Mouse (Mus musculus): ENCODE results near the gene Ltk.

Gene Ltk

GRCm38 (mm10) chr2:119760251-119760650 lies at the start of gene Ltk:
Ltk (minus strand) TSS chr2:119760431.
- CTCF ChIA-PET: no interaction called here

GRCm38 (mm10) chr2:119808881-119809280 lies 48.6 kb upstream of the Ltk start:
- CTCF ChIA-PET: no interaction called here

DNA sequence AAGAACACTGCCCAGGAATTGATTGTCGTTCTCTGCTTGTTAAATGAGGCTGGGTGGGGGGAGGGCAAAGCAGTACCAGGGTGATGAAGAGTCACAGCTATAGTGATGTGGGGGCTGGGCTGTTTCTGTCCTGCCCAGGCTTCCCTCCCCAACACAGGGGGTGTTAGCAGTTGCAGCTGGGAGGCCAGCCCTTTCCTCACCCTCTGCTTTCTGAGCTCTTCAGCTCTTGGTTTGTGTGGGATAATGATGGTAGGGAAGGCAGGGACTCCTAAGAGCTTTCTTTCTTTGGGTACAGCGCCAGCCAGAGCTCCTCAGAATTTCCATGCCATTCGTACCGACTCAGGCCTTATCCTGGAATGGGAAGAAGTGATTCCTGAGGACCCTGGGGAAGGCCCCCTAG lies 48.2 kb upstream of the Ltk start:
- CTCF ChIA-PET: no interaction called here

DNA sequence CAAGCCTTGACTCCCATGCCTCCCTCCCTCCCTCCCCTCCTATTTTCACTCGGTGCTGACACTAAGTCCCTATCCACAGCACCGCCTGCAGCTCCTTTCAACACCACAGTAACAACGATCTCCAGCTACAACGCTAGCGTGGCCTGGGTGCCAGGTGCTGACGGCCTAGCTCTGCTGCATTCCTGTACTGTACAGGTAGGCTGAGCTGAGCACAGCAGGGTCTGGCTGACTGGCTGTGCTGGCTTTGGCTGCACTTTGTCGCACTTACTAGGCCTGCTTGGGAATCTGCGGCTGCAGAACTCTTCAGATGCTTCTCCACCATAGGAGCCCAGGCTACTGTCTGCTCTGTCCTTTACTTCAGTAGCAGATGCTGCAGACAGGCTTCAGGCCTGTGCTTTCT lies 45.3 kb upstream of the Ltk start:
- CTCF ChIA-PET: no interaction called here

DNA sequence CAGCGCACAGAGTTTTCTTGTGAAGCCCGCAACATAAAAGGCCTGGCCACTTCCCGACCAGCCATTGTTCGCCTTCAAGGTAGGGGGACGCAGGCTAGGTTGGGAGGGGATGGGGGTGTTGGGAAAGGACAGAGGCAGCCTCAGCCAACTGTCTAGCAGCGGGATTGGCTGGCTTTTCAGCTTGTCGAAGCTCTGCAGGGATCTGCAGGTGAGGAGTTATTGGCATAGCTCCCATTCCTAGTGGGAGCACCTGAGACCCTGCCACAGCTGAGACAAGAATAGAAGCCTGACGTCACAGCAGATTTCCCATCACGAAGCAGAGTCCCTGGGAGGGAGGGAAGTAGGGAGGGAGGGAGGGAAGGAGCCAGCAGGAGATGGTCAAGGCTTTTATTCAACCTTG lies 44.5 kb upstream of the Ltk start:
- CTCF ChIA-PET: no interaction called here

DNA sequence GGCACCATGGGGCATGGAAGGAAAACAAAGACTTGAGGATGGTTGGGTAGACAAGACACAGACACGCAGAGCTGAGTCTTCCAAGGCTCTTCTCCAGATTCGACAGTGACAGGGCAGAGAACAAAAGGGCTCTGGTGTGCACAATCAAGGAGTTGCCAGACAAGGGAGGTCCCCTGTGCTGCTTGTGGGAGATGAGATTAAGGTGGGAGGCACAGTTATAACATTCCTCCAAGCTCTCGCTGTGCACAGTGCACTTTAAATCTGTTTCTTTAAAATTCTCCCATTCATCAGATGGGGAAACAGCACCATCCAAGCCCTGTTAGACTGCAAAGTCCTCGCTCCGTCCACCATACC lies 44.0 kb upstream of the Ltk start:
- CTCF ChIA-PET: no interaction called here

DNA sequence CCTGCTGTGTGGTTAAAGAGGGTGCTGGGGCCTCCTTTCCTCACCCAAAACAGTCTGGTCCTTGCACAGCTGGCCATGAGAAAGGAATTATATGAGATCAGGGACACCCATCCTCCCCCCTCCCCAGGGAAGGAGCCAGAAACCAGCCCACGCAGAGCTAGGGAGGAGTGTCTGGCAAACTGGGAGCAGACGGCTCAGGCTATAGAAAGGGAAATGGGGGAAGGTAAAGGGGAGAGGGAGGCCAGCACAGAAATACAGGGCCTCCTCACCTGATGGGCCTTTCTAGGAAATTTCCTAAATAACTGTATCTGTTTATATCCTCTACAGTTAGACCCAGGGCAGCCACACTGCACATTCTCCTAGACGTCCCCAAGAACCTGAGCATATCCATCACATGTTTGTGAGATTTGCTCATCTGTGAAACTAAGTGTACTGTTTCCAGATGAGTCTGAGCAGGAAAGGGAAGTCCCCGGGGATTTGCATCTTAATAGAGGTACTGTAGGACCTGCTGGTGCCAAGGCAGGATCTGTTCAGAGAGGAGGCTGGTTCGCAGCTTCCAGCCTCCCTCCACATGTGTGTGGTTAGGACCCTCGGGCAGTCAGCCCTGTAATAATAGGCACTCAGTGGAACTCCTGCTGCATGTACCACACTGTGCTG lies 43.5 kb upstream of the Ltk start:
- CTCF ChIA-PET: no interaction called here

DNA sequence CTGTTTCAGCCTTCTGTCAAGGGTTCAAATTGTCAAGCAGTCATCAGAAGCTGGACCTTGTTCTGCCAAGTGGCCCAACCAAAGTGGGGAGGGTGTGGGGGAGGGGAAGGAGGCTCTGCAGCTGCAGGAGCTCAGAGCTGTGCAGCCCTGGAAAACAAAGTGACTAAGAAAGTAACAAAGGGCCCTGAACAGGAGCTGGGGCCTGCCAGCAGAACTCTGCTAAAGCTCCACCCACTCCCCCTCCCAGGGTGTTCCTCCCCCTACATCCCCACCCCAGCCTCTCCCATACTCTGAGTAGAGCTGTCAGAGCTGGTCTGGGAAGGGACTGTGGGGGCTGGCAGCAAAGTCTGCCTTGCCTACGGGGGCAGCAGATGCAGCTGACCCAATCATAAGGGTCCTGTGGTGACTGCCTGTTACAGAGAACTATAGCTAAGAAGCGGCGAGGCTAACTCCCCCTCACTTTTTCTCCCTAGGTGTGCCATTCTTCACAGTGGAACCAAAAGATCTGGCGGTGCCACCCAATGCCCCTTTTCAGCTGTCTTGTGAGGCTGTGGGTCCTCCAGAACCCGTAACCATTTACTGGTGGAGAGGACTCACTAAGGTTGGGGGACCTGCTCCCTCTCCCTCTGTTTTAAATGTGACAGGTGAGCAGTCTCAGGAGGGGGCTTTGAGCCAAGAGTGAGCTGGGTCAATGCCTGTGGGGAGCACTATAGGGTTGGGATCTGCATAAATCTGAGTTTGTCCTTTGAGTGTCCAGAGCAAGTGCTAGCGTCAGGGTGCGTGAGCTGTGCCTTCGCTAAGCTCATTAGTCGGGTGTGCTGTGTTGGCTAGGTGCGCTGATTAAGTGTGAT lies 42.8 kb upstream of the Ltk start:
- CTCF ChIA-PET: no interaction called here

DNA sequence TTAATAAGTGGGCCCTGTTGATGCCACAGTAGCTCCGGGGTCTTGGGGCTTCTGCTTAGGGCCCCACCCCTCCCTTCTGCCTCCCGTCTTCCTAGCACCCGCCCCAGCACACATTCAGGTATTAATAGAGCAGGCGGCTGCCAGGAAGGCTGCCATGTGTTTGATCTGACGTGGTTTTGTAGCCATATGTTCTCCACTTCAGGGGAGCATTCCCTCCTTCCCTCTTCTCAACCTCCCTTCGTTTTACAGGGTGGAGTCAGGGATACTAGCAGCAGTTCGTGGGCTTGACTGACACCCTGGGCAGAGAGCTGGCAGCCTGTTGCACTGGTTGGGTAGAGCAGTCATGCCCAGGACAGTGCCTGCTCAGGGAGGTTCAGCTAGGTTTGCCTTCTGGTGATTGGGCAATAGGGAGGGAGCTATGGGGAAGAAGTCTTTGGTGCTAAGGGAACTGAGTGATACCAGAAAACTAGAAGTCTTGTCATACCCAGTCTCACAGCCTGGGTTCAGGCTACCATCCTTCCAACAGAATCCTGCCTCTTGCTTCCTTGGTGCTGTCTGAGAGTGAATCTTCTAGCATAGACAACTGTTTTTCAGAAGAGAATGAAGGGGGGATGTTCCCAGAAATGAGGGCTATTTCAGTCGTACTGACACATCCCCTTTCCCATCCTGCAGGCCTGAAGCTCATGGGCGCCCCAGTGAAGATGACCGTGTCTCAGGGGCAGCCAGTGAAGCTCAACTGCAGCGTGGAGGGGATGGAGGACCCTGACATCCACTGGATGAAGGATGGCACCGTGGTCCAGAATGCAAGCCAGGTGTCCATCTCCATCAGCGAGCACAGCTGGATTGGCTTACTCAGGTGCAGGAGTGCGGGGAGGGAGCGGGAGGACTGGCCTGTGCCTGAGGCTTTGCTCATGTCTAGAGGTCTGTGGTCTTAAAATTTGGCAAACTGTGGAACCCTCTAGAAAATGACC lies 40.9 kb upstream of the Ltk start:
- CTCF ChIA-PET: no interaction called here

DNA sequence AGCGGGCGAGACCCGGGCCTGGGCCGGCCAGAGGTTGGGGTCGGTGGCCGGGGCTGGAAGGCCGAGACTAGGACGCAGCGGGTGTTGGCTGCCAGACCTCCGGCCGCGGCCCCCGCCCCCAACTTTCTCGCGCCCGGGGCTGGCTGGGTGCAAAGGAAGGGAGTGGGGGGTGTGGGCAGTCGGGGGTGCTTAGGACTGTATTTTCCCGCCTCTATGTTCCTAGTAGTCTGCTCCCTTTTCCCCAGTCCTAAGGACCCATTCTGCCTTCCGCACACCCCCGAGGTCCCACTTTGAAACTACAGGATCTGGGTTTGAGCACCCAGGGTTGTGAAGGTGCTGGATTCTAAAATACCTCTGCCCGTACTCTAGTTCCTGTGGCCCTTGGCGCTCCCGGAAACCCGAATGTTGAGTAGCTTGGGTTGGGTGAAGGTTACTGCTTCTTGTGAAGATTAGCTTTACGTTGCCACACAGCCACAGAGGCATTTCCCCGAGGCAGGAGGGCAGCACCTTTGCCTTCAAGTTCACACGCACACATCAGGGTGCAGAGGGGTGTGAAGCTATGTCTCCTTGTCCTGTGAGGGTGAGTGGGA lies 39.8 kb upstream of the Ltk start:
- CTCF ChIA-PET: interaction anchor here (0.7 kb wide), 1 partner anchor 32 kb away, joined by 3 read pairs; no protein-coding TSS in a partner anchor

GRCm38 (mm10) chr2:119799181-119799960 lies 39.1 kb upstream of the Ltk start:
- CTCF ChIA-PET: no interaction called here

DNA sequence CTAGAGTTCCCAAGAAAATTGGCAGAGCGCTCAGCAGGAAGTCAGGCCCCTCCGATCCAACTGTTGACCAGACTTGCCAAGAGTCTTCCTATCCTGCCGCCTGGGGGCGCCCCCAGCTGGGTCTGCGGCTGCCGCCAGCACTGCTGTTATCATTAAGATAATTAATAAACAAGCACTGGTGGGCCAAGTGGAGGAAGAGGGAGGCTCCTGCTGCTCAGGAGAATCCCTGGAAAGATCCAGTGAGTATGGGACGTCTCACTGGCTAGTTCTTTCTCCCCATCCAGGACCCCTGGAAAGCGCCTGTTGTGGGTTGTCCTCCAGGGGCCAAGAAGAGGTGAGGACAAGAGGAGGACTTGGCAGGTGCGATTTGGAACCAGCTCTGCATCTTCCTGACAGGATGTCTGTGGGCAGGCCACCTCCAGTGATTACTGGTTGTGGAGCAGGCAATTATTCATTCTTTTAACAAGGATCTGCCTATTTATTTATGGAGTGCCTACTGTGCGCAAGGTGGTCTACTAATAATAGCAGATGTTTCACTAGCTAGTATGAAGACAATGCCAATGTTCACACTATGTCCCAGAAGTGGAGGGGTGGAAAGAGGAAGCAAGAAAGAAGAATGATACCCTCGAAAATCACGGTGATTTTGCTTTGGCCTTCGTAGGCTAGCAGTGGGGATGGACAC lies 38.2 kb upstream of the Ltk start:
- CTCF ChIA-PET: no interaction called here

DNA sequence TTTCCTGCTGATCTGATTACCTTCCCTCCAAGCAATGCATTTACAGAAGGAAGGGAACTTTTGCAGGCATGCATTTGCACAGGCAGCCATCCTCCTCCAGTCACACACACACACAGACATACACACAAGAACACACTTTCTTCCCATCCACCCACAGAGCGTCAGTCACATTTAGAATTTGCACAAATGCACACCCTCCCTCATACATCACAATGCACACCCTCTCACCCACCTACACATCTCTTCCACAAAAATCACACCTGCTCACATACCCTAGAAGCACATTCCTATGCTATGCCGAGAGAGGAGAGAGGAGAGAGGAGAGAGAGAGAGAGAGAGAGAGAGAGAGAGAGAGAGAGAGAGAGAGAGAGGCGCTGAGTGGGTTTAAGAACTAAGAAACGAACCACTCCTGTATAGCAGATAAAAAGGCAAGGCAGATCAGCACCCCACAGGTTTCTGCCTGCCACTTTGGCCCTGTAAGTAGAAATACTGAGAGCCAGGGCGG lies 37.1 kb upstream of the Ltk start, which contains the start of gene Tyro3:
Tyro3 (plus strand) TSS at position 455 of the 505 bp plus-strand sequence.
- CTCF ChIA-PET: no interaction called here

- CTCF ChIA-PET: interaction anchor here (0.6 kb wide), 1 partner anchor 29 kb away, joined by 3 read pairs; no protein-coding TSS in a partner anchor
These were observed 29.8 kb upstream of the Ltk start for GRCm38 (mm10) chr2:119789996-119790395.

DNA sequence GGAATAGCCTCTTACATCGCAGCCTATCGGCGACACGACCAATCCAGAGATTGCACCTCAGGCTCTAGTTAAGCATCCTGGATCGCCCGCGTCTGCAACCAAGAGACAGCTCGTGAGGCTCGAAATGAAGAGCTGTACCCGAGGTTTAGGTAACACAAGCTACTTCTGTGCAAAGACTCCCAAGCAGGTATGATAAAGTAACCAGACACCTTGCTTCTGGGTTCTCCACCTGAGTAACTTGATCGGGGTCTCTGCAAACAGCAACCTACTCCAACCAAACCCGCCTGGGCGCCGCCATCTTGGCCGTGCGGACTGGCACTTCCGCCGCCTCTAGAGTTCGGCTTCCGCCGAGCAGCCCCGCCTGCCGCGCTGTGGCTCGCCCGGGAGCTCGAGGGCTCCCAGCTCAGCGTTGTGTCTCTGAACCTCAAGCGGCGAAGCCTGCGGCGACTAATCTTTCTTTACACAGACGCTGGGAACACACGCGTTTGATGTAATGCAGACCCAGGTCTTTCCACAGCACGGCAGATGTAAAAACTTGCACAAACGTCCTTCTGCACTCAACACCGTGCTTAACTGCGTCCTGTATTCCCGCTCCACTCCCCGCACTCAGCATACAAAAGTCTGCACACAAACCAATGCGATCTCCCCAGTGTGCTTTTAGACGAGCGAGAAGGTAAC lies 27.1 kb upstream of the Ltk start, which contains the start of gene Rpap1:
Rpap1 (minus strand) TSS at position 332 of the 678 bp plus-strand sequence.
- CTCF ChIA-PET: interaction anchor here (0.6 kb wide), 1 partner anchor 1155 kb away, joined by 3 read pairs; no protein-coding TSS in a partner anchor

- CTCF ChIA-PET: no interaction called here
These were observed 7.0 kb upstream of the Ltk start for GRCm38 (mm10) chr2:119767246-119767645.

GRCm38 (mm10) chr2:119763924-119764323 lies 3.7 kb upstream of the Ltk start:
- CTCF ChIA-PET: no interaction called here

DNA sequence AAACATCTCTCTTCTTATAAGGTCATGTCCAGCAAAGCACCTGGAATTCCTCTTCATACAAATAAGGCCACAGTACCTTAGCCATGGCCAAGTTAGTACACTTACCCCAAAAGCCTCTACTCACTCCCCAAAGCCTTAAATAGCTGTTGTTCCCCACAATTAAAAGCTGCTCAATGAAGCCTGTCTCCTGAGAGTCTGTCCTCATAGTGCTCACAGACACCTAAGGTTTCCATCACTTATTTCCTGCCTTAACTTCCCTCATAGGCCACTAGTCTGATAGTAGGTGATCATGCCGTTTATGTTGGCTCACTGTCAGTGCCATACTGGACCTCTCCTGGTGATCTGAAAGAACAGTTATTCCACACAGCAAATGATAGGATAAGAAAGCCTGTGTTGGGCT lies 2.0 kb upstream of the Ltk start:
- CTCF ChIA-PET: no interaction called here

Measured in spleen, embryonic (tissue).